Mouse (Mus musculus): ENCODE results near the gene Smpd2. TPM values are rescaled to one million over a fixed set of nuclear protein-coding genes. Genes with fewer than 3 reads are reported as not detected.
A peak's percentile ranks its signal among the peaks of the same experiment; 100 is the strongest.

The Smpd2 gene
- polyA plus RNA-seq, 1 experiment from 2014 or later: 42.7 TPM

DNA sequence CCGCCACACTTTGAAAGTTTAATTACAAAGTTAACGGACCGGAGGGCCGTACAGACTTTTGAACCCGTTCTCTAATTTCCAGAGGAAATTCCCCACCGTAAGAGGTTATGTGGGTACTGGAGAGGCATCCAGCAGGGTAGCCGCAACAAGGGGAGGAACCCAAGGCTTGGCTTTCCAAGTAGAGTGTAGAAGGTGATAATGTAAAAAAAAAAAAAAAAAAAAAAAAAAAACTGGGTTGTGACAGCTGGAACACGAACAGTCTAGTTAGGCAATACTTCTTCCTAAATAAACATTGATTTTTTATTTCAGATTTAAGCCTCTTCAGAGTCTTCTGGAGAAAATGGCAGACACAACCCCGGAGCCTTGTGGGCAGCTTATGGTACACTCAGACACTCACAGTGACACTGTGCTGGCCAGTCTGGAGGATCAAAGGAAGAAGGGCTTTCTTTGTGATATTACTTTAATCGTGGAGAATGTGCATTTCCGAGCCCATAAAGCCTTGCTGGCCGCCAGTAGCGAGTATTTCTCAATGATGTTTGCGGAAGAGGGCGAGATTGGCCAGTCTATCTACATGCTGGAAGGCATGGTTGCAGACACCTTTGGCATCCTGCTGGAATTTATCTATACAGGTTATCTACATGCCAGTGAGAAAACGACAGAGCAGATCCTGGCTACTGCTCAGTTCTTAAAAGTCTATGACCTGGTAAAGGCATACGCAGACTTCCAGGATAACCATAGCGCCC, 39.2 kb downstream of the Smpd2 start:
- no peaks in the 10 kb centered on the region for H3K27me3 ChIP-seq (replicated peaks)
- H3K4me3 ChIP-seq: peak overlapping the region; percentile 80
- peaks cover 21% of the 10 kb centered on the region for H3K4me1 ChIP-seq (replicated peaks)
- no peak for ATAC-seq (ENCODE audit: insufficient number of reproducible peaks, low FRiP score)
- 54% methylated on average over 18 of the region's 18 CpGs for WGBS
- H3K9ac ChIP-seq: peak overlapping the region; percentile 86
- H3K4me2 ChIP-seq: peak overlapping the region; percentile 75
- H3K27ac ChIP-seq (ENCODE audit: poor library complexity, severe bottlenecking): no peak overlapping the region
- H3K9me3 ChIP-seq (replicated peaks): no peaks in the 10 kb centered on the region
- H3K36me3 ChIP-seq: peaks cover 30% of the 10 kb centered on the region

DNA sequence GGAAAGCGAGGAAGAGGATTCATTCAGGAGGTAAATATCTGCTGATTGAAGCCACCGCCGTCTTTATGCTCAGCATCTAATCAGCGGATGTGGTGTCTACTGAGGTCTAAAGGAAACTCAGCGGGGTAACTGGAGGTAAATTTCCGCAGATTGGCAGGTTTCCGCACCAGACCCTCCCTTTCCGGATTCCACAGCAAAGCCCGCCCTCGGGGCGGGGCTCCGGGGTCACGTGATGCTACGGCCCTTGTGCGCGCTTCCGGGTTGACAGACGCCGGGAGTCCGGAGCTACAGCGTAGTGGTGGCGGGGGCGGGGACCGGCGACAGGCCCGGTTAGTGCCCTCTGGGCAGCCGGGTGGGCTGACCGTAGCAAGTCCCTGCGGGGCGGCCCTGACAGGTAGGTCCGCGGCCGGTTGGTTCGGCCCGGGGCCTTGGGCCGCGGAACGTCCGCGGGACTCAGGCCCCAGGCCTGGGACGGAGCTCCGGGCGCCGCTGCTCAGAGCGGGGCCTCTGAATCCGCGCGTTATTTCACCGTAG, 40.0 kb downstream of the Smpd2 start, which contains the start of gene Zbtb24:
TSS of gene Zbtb24 (plus strand) at position 247 of the 534 bp plus-strand sequence.
- H3K9me3 ChIP-seq (replicated peaks): no peaks in the 10 kb centered on the region
- WGBS: under 1% methylated on average over 49 of the region's 49 CpGs
- peak; percentile 98 for ATAC-seq (ENCODE audit: insufficient number of reproducible peaks, low FRiP score)

DNA sequence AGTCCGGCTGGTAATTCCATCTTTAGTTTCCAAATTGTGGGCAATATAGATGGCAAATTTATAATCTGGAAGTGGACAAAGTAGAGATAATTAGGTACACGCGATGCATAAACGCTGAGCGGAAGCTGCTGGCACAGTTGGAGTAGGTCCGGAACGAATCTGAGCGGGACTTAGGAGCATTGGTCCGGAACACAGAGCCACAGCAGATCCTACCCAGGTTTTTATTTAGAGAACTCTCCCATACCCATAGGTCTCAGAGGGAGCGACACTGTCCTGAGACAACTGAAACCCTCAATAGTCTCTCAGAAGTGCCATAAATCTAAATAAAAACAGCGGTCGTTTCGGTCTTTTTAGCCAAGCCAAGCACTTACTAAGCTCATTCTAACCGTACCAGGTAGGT, 40.5 kb downstream of the Smpd2 start:
- H3K4me1 ChIP-seq (replicated peaks): peaks cover 20% of the 10 kb centered on the region

More for the DNA sequence above, 40.0 kb downstream of the Smpd2 start, which contains the start of gene Zbtb24:
- Histone ChIP-seq H3K36me3 (peaks cover 24% of the 10 kb centered on the region), H3K27ac (ENCODE audit: poor library complexity, severe bottlenecking) (peak within 1 kb of the TSS; percentile 18; the same call in 1 of the 2 replicates), H3K4me3 (peak within 1 kb of the TSS; percentile 80), H3K4me2 (peak within 1 kb of the TSS; percentile 75), H3K4me1 (replicated peaks) (peaks cover 20% of the 10 kb centered on the region), H3K27me3 (replicated peaks) (no peaks in the 10 kb centered on the region; the same call in 1 of the 2 replicates), H3K9ac (peak within 1 kb of the TSS; percentile 86)

DNA sequence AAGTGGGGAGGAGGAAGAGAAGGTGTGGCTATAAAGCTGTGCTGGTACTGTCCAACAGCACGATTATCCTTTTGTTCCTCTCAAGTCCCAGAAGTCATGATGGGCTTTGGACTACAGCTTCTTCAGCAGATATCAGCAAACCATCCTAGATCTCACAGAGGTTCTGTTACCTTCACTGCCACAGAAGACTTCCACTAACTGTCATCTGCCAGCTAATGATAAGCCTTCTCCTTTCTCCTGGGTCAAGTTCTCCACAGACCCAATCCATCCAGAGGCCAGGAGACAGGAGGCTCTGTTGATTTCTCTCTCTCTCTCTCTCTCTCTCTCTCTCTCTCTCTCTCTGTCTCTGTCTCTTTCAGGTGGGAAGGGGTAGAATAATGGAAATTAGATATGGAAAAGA, 42.0 kb downstream of the Smpd2 start:
- H3K27ac ChIP-seq (ENCODE audit: poor library complexity, severe bottlenecking): no peak overlapping the region
- peaks cover 15% of the 10 kb centered on the region for H3K36me3 ChIP-seq
- 63% methylated on average over 1 of the region's 1 CpGs for WGBS
- H3K4me3 ChIP-seq: no peak overlapping the region
- ATAC-seq (ENCODE audit: insufficient number of reproducible peaks, low FRiP score): no peak
- H3K27me3 ChIP-seq (replicated peaks): no peaks in the 10 kb centered on the region; the same call in 1 of the 2 replicates
- H3K9ac ChIP-seq: no peak overlapping the region
- H3K4me2 ChIP-seq: no peak overlapping the region
- H3K4me1 ChIP-seq (replicated peaks): peaks cover 13% of the 10 kb centered on the region
- H3K9me3 ChIP-seq (replicated peaks): no peaks in the 10 kb centered on the region

More for the DNA sequence above, 40.5 kb downstream of the Smpd2 start:
- Histone ChIP-seq H3K4me2 (peak overlapping the region; percentile 75), H3K9ac (peak overlapping the region; percentile 53), H3K27ac (ENCODE audit: poor library complexity, severe bottlenecking) (peak overlapping the region; percentile 18; the same call in 1 of the 2 replicates), H3K36me3 (peaks cover 20% of the 10 kb centered on the region), H3K4me3 (peak overlapping the region; percentile 80), H3K27me3 (replicated peaks) (no peaks in the 10 kb centered on the region; the same call in 1 of the 2 replicates), H3K9me3 (replicated peaks) (no peaks in the 10 kb centered on the region)
- WGBS: 17% methylated on average over 14 of the region's 14 CpGs
- ATAC-seq (ENCODE audit: insufficient number of reproducible peaks, low FRiP score): peak; percentile 31

Other genes starting within 250 kb of the Smpd2 start
- 48.1 and 52.5 TPM in 2 replicates for gene Fig4, start 187.1 kb downstream of the Smpd2 start, polyA plus RNA-seq (2016; fragmentation: Nextera tagmentation; extraction: Ambion mirVana)
- gene Ak9, start 186.4 kb downstream of the Smpd2 start, polyA plus RNA-seq (2016; fragmentation: Nextera tagmentation; extraction: Ambion mirVana): 0.14 and 0.26 TPM in 2 replicates
- gene Zbtb24, start 40.0 kb downstream of the Smpd2 start, polyA plus RNA-seq (2016; fragmentation: Nextera tagmentation; extraction: Ambion mirVana): 13.3 and 13.5 TPM in 2 replicates
- gene Mical1, start 14.1 kb downstream of the Smpd2 start, polyA plus RNA-seq (2016; fragmentation: Nextera tagmentation; extraction: Ambion mirVana): 38.9 and 45.3 TPM in 2 replicates
- 1.1 TPM in 2 replicates for gene Ppil6, start 70 bp upstream of the Smpd2 start, polyA plus RNA-seq (2016; fragmentation: Nextera tagmentation; extraction: Ambion mirVana)
- gene Cd164, start 29.0 kb upstream of the Smpd2 start, polyA plus RNA-seq (2016; fragmentation: Nextera tagmentation; extraction: Ambion mirVana): 217 and 224 TPM in 2 replicates
- 0.34 and 0.37 TPM in 2 replicates for gene Ccdc162, start 226.3 kb upstream of the Smpd2 start, polyA plus RNA-seq (2016; fragmentation: Nextera tagmentation; extraction: Ambion mirVana)